Mouse (Mus musculus) urinary bladder, postnatal 14 days (tissue): ENCODE measurements at regions not wholly inside any gene's neighbourhood (a gene's known extent, or its start where the extent isn't known, plus 50 kb on each side); places are given as distances from the start of the nearest gene placed in this dataset.
A peak's percentile ranks its signal among the peaks of the same experiment; 100 is the strongest.

Experiments
- DNase-seq: peaks from one replicate; pipeline ENCODE4 v3.0.0; 2021; ENCODE audit warnings: low spot score

DNA sequence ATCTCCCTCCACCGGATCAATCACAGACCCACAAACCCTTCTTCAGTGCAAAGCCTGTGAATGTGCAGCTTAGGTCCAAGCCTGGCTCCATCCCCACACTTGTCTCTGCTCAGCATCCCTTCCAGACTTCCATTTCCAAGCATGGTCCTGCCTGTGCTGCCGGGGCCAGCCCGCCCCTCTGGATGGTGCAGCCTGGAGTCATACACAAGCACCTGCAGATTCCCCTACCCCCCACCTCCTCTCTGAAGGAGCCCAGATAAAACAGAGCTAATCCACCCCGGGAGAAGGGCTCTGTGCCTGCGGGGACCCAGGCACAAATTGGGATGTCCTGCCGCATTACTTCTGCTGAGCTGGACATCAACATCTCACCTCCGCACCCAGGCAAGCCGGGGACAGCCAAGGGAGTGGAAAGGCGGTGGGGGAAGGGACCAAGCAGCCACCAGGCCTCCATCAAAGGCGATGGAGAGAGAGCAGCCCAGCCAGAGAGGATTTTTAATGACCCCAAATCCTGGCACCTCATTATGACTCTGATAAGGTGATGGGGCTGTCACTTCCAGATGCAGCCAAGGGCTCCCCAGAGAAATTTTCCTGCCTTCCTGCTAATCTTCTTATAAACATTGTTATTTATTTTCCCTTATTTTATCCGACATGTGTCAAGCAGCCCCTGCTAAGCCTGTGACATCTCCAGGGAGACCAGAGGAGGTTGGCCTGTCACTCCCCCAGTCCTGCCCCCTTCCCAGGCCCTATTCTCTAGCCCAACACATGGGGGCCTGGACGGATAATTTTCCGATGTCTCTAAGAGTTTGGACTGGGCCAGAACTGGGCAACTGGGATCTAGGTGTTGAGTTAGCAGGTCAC, 105.5 kb upstream of the Unc5b start:
- DNase-seq: no peak

DNA sequence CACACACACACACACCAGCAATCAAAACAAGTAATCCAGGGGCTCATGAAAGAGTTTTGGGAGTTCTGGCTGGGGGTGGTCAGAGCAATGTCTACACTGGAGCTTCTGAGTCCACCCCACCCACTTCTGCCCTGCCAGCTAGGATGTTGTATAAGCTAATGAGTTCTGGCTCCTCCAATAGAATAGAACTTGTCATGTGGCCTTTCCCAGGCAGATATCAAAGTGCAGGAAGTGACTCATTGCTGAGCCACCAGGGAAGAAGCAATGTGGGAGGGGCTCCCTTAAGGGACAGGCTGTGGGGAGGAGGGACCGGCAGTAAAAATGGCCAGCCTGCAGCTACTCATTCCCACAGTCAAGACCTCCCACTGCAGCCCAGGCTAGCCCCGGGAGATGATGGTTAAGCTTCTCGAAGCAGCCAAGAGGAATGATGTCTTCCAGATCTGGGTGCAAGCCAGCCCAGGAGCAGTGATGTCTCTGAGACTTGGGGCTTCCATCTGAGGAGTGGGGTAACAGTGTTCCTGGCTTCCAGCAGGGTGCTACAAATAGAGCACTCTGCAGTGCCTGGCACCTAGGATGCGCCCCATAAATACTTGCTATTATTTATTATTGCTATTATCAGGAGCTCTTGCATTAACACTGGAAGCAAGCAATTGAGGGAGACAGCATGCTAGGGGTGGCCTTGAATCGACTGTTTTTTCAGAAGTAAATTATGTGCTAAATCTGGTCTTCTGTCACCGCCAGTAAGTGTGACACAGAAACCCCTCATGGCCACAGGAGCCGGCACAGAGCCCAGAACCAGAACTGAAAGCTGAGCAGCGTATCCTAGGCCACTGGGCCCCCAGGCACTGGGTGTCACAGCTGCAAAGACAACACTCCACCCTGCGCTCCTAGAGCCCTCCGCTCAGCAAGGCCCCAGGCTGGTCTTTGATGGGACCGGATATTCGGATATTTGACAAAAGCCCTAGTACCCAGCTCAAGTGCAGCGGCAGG, 103.2 kb upstream of the Unc5b start:
- DNase-seq: peak; percentile 53

DNA sequence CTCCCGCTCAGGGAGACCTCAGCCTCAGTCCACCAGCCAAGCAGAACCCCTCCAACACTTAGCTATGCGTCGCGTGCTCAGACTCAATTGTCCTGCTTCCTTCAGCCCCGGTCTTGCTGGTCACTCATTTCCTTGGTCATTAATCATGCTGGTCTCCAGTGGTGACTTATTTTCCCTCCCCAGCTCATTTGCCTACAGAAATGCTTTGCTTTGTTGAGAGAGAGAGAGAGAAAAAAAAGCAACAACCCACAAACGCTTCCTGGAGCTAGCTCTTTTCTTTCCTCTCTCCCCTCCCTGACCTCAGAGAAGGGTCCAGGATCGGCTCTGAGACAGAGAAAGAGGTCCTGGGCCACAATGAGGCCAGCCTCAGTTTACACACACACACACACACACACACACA, 102.5 kb upstream of the Unc5b start:
- DNase-seq: no peak

DNA sequence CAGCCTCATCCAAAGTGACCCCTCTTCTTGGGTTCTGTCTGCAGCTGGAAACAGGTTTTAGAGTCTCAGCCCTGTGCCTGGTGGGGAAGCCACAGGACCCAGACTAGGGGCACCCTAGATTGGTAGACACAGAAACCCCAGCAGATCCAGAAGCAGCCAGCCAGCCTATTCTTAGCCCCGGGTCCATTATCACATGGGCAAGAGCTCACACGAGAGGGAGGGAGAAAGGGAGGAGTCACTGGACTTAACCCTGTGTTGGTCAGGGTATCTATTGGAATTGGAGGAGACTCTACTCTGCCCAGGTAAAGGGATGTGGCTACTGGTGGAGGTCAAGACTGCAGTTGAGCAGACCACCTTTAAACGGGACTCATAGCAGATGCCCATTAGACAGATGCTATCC, 101.5 kb upstream of the Unc5b start:
- DNase-seq: no peak

DNA sequence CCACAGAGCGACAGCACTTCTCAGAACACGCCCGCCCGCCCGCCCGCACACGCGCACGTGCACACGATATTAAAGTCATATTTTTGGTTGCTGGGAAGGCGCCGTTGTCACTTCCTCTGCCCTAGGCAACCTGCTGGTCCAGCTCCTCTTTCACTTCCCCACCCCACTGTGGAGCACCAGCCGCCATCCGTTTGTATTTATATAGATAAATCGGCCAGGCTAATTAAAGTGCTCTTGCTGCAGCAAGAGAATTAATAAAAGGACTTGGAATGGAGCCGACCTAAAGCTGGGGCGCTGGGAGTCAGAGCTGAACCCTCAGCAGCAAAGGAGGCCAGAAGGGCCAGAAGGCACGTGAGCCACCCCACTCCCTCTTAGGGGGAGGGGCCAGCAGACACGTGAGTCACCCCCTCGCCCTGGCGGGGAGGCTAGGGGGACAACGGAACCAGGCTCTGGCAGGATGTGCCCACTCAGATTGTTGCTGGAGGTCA, 100.6 kb upstream of the Unc5b start:
- no peak for DNase-seq

DNA sequence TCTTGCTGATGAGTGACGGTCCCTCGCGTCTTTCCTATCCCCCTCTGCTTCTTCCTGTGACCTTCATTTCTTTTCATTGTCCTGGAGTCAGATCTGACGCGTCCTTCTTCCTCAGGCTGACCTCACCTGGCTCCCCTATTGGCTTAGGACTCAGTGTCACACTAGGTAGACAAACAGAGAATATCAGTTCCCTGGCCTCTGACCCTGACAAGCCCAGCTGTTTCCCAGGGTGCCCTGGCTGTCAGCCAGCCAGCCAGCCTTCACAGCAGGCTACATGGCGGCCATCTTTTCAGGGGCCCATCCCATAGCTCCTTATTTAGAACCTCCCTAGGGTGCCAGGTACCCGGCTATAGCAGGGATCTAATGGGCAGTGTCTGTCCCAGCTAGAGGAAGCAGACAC, 97.3 kb upstream of the Unc5b start:
- DNase-seq: no peak

DNA sequence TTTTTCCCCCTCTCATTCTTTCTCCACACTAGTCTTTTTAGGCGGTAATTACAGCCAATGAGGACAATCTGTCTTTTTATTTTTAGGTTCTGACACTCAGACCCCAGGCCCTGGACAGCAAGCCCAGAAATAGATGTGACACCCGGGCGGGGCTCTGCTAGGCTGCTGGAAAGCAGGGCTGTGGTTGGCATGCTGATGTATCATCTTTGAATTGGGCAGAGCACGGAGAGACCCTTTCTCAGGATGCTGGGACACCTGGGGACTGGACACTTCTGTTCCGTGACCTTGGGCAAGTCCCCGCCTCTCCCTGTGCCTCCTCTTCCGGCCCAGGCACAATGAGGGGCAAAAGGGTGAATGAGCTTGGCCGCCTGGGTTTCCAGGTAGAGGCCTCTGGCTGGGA, 96.8 kb upstream of the Unc5b start:
- DNase-seq: no peak

DNA sequence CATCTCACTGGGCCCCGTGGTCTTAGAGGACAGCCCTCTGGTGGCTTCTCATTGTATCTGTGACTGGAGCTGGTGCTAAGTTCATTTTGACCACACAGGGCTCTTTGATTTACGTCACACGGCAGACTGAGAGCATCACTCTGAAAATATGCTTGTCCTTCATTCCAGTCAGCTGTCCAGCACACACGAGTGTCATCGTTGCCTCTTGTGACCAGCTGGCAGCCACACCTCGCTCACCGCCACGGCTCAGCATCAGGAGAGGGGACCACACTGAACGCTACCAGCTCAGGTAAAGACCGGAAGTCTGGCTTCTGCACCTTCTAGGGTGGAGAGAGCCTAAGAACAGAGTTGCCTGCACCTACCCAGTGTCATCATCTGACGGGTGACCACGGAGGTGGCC, 95.3 kb upstream of the Unc5b start:
- DNase-seq: no peak

DNA sequence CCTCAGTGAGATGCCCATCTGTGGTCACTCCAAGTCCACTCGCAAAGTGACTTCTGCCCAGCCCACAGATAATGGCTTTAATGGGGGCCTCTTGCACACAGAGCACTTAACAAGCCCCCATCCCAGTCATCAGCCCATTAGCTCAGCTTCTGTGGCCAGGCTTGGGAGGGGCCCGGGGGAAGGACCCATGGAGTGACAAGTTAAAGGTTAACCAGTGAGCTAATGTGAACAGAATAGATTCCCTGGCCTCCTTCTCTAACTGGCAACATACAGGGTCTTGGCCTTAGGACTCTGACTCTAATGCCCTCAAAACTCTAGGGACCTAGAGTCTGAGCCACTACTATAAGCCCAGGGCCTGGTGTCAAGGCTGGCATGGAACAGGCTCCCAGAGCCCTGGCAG, 94.3 kb upstream of the Unc5b start:
- no peak for DNase-seq

DNA sequence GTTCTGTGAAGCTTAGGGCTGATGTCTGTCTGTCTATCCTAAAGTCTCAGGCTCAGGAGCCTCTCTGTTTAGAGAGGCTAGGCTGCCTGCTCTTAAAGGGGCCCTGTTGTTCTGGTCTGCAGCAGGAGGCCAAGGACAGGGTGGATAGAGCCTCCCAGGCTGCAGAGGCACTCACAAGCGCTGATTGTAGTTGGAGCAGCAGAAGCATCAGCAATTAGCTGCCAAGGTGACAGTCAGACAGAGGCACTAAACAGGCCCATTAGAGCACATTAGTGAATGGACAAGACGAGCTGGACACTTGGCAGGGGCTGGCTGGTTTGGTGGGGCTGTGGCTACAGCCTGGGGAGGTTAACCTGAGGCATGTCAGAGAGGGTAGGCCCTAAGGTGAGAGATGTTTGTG, 93.8 kb upstream of the Unc5b start:
- no peak for DNase-seq

DNA sequence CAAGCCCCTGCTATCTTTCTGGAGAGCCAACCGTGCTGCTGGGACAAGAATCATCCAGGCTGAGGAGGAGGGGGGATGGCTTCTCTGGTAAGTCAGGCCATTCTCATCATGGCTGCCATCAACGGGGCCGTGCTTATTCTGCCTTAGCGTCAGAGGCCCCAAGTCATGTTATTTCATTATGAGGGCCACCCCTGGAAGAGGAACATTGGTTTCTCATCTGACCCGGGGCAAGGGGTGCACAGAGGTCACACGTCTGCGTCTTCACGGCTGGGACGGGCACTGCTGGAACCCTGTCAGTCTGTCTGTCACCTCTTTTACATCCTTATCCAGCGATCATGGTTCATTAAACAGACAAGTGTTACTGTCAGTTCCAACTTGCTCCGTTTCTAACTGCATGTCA, 92.4 kb upstream of the Unc5b start:
- DNase-seq: no peak

DNA sequence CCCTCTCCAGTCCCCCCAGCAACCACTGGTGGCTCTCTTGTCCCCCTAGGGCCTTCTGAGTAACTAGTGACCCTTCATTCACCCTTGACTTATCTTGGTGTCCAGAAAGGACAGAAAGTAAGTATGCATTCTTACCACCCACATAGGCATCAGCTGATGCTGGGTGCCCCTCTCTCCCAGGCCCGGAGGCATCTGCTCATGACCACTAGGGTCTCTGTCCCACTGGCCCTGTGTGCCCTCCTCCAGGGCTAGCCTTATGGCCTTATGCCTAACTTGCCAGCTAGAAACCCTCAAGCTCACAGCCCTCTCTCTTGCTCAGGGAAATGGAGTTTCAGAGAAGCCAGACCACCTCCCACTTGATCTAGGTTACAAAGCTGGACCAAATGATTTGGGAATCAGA, 89.2 kb upstream of the Unc5b start:
- no peak for DNase-seq

DNA sequence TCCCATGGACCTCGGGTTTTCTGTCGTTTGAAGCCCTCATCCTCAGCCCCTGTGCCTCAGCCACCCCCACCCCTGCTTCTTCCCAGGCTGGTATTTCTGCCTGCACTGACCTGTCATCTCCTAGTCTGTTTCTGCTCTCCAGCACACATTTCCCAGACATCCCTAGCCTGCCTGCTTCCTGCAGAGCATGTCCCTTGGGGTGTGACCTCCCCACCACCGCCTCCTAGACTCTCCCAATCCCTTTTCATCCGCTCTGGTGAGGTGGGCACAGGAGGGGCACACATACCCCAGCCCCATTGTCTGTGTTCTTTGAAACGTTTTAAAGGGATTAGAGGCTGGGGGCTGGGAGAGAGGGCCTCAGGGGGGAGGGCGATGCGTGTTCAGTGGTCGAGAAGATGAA, 86.6 kb upstream of the Unc5b start:
- no peak for DNase-seq

DNA sequence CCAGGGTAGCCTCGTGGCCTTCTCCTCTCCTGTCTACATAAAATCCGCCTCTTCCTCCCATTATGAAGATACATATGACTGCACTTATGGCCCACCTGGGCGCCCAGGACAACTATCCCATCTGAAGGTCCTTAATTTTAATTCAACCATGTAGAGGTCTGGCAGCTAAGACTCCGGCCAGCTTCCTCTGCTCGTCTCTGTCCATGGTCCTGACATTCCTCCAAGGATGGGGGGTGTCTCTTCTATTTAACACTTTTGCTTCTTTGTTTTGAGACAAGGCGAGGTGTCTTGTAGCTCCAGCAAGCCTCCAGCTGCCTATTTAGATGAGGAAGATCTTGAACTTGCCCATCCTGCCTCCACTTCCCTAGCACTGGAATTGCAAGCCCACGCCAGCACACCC, 83.0 kb upstream of the Unc5b start:
- no peak for DNase-seq

DNA sequence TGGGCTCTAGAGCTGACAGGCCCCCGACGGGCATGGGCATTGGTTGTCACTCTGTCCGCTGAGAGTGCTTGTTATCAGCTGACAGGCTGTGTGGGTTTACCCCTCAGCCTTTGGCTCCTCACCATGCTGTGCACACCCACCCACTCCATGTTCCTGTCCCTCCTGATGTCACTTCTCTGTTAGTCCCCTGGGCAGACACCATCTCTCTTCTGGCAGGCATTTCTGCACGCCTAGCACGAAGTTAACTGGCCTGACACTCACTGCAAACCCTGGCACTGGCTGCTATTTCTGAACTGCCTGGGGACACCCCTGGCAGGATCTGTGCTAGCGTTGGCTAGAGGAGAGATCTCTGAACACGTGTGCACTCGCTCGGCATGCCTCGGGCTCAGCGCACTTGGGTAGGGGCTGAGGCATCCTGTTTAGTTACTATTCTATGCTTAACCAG, 82.1 kb upstream of the Unc5b start:
- no peak for DNase-seq

DNA sequence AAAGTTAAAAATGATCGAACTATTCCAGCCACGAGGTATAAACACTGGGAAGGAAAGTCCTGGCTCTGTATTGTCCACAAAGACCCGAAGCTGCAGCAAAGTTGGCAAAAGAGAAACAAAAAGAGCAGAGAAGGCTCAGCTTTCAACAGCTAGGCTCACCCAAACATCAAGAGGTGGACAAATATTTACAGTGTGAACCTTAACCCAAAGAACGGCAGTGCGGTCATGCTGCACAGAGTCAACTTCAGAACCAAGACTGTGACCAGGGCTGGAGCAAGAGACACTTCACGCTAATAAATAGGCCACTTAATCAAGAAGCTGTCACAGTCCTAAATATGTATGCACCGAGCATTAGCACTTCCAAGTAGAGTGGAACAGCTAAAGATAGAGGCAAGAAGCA, 73.0 kb upstream of the Unc5b start:
- no peak for DNase-seq

DNA sequence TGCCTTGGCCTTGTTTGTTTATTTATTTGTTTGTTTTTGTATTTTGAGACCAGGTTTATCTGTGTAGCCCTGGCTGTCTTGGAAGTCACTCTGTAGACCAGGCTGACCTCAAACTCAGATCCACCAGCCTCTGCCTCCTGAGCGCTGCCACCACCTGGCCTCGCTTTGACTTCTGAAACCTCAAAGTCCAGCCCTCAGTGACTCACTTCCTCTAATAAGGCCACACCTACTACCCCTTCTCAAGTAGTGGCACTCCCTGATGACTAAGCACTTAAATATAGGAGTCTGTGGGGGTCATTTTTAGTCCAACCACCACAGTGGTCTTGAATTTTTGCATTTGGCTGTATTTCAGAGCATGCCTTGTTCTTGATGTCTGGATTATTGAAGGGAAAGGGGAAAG, 69.6 kb upstream of the Unc5b start:
- no peak for DNase-seq

DNA sequence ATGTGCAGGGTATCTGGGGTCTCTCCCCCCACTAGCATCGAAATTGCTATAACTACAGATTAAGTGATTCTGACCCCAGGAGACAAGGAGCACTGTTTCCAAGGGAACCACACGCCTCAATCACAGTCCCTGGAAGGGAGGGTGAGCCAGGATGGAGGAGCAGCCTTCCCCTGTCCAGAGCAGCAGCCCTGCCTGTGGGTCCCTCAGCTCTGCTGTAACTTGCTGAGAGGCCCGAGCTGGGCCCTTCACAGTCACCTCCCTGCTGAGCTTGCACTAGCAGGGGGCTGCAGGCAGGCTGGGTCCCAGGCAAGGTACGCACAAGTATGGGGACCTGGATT, 62.4 kb upstream of the Unc5b start:
- DNase-seq: no peak

DNA sequence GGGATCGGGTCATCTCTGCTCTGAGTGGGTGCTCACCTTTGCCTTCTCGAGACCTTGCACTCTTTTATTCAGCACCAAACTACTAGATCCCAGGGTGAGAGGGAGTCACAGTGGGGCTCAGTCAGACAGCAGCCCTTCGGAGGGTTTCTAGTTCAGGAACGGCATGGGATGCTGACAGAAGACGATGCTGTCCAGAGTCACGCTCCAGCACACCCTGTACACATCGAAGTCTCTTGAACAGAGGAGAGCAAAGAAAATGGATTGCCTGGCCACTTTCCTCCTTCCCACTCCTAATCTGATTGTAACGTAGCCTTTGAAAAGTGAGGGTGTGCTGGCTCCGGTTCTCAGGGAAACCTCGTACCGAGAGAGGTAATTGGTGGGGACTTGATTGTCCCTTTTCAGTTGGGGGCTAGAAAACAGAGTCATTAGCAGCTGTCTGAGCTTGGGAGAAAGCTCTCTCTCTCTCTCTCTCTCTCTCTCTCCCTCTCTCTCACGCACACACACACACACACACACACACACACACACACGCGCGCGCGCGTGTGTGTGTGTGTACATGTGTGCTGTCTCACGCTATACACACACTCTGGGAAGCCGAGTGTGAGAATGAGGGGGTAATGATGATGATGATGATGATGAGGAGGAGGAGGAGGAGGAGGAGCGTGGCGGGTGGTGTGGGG, 61.9 kb upstream of the Unc5b start:
- DNase-seq: no peak

DNA sequence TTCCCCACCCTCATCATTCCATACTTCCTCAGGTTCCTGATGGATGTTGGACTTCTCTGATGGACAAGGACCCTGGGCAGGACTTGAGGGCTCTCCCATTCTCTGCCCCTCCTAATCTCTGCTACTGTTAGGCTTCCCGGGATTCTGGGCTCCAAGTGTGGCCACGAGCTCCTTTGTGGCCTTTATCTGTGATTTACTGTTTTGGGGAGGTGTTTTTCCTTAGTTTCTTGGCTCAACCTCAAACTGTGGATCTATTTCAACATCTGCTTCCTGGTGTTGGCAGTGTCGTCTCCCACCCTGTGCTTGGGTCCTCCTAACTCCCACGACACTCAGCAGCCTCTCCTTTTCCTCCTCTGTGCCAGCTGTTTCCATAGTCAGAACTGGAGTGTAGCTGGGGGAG, 61.3 kb upstream of the Unc5b start:
- DNase-seq: no peak

DNA sequence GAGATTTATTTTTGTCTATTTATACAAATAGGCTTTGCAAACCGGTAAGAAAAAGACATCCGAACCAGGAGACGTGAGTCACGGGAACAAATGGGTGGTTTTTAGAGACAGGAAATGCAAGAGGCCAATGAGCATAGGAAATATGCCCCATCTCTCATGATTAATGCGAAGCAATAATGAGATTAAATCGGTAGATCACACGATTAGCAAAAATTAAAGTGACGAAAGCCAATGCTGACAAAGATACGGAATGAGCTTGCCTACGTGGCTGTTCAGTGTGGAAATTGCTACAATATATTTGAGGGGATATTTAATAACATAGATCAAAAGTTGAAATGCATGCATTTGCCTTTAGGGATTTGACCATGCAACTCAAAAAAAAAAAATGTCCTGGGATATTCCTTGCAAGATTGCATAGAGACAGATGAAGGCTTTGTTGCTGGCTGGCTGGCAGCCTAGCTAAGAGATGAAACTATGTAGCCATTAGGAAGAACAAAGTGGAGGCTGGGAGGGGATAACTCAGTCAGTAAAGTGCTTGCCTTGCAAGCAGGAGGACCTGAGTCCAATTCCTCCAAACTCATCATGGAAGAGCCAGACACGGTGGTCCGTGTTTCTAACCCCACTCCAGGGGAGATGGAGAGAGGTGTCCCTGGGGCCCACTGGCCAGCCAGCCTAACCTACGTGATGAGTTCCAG, 60.2 kb upstream of the Unc5b start:
- no peak for DNase-seq

DNA sequence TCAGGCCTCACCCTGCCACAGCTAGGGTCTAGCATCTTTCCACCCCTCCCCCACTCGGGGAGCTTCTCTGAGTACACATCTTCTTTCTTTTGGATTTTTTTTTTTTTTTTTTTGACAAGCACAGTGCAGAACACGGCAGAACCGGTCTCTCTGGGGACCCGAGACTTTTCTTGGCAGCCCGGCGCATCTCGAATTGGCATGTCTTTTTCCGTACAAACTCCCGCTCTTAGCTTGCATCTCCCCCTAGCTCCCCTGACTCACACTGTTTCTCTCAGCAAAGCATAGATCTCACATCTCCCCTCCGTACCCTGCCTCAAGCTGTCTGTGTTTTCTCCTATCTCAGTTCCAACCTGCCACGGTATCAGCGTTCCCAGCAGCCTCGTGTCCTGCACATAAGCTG, 58.4 kb upstream of the Unc5b start:
- DNase-seq: no peak
